Mouse (Mus musculus) hindbrain, embryonic 11.5 days (tissue): ENCODE data around the gene Tmigd3. TPM values are rescaled to one million over a fixed set of nuclear protein-coding genes. Genes with fewer than 3 reads are reported as not detected.

Source experiments
- ATAC-seq: fragments of 200-750 bp; cut with Nextera tagmentation; 2 replicates; pipeline ENCODE4 v1.8.0; 2017; ENCODE audit warnings: mild to moderate bottlenecking, moderate TSS enrichment, moderate library complexity; ENCODE audit not compliant: low FRiP score
- DNase-seq: peaks from one replicate; pipeline ENCODE4 v3.0.0-alpha.2; 2015; ENCODE audit warnings: low spot score
- H3K27ac ChIP-seq: fragments of 300-500 bp; sonication (generic); 2 replicates; pipeline ENCODE4 v1.5.1; 2014; ENCODE audit warnings: mild to moderate bottlenecking, low read depth, low read length
- H3K27me3 ChIP-seq: fragments of 300-500 bp; sonication (generic); 2 replicates; pipeline ENCODE4 v1.6.1; 2014; ENCODE audit warnings: mild to moderate bottlenecking, low read length, moderate library complexity, mixed read lengths; ENCODE audit not compliant: control insufficient read depth, insufficient read depth
- H3K36me3 ChIP-seq: fragments of 300-500 bp; sonication (generic); 2 replicates; pipeline ENCODE4 v1.6.1; 2014; ENCODE audit warnings: mild to moderate bottlenecking, low read length, moderate library complexity, mixed read lengths; ENCODE audit not compliant: control insufficient read depth, insufficient read depth
- H3K4me1 ChIP-seq: fragments of 300-500 bp; sonication (generic); replicated peaks from 2 replicates; pipeline ENCODE4 v1.6.1; 2014; ENCODE audit warnings: low read length, mixed read lengths; ENCODE audit not compliant: control insufficient read depth, insufficient read depth
- H3K4me2 ChIP-seq: fragments of 300-500 bp; sonication (generic); replicated peaks from 2 replicates; pipeline ENCODE4 v1.6.1; 2014; ENCODE audit warnings: mild to moderate bottlenecking, low read depth, low read length
- H3K4me3 ChIP-seq: fragments of 300-500 bp; sonication (generic); 2 replicates; pipeline ENCODE4 v1.5.1; 2014; ENCODE audit warnings: low read depth, low read length
- H3K9ac ChIP-seq: fragments of 300-500 bp; sonication (generic); 2 replicates; pipeline ENCODE4 v1.6.1; 2014; ENCODE audit warnings: low read depth, low read length
- H3K9me3 ChIP-seq: fragments of 300-500 bp; sonication (generic); 2 replicates; pipeline ENCODE4 v1.6.1; 2016; ENCODE audit warnings: low read length; ENCODE audit not compliant: control insufficient read depth
- WGBS: fragments of 180-500 bp; shearing (Covaris S2); extraction: QIAGEN DNeasy Blood & Tissue Kit; methylation state at CpG from one replicate; pipeline ENCODE4 v1.1.7; 2014; 5-methylcytosine and 5-hydroxymethylcytosine counted together
- polyA plus RNA-seq: library from polyadenylated mRNA; unstranded; fragments of >200 nt; fragmentation: Nextera tagmentation; extraction: Ambion mirVana; gene quantifications from 2 replicates; pipeline ENCODE4 v1.2.1, GENCODE M21; 2014

The Tmigd3 gene
- polyA plus RNA-seq, 1 experiment from 2014 or later, result not detected

DNA sequence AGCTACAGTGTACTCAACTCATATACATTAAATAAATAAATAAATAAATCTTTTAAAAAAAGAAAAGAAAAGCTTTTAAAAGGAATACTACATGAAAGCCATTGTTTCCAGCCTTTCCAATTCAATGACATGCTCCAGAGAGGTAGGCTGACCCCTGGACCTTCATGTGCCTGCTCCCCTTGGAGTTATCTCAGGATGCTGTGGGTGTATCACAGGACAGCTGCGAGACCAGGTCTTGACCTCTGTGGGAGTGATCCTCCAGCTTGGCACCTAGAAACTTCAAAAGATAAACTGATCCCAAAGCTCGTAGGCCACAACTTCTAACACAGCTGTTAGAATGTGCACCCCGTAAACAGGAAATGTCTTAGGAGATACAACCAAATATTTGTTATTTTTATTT lies 32.0 kb upstream of the Tmigd3 start:
- Histone ChIP-seq H3K36me3 (no peaks in the 10 kb centered on the region), H3K4me1 (no peaks in the 10 kb centered on the region), H3K4me3 (no peak overlapping the region), H3K9me3 (no peaks in the 10 kb centered on the region), H3K4me2 (no peak overlapping the region), H3K9ac (no peak overlapping the region), H3K27me3 (no peaks in the 10 kb centered on the region), H3K27ac (no peak overlapping the region)
- WGBS, result 75% methylated on average over 3 of the region's 3 CpGs
- no peak for DNase-seq
- no peak for ATAC-seq

DNA sequence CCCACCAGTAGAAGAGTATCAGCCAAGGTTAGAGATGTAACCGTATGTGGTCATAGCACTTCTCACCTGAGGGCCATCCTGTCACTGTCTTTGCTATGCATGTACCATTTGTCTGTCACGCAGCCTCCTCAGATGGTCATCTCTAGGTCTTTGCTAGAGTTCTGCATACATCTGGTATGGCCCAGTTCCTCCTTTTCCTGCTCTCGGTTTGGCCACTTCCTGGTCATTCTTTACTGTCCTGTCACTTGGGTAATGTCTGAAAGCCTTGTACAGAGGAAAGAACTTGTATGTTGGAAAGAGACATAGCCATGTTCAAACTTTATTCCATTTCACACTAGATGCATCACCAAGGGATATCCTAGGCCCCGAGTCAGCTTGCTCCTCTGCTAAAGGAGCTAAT lies 30.9 kb upstream of the Tmigd3 start:
- H3K9me3 ChIP-seq, result no peaks in the 10 kb centered on the region
- DNase-seq (no peak), ATAC-seq (no peak)
- no peaks in the 10 kb centered on the region for H3K4me1 ChIP-seq
- no peak overlapping the region for H3K4me3 ChIP-seq
- H3K9ac ChIP-seq, result no peak overlapping the region
- H3K4me2 ChIP-seq, result no peak overlapping the region
- H3K36me3 ChIP-seq, result no peaks in the 10 kb centered on the region
- H3K27me3 ChIP-seq, result no peaks in the 10 kb centered on the region
- H3K27ac ChIP-seq, result no peak overlapping the region
- WGBS, result 94% methylated on average over 4 of the region's 4 CpGs

DNA sequence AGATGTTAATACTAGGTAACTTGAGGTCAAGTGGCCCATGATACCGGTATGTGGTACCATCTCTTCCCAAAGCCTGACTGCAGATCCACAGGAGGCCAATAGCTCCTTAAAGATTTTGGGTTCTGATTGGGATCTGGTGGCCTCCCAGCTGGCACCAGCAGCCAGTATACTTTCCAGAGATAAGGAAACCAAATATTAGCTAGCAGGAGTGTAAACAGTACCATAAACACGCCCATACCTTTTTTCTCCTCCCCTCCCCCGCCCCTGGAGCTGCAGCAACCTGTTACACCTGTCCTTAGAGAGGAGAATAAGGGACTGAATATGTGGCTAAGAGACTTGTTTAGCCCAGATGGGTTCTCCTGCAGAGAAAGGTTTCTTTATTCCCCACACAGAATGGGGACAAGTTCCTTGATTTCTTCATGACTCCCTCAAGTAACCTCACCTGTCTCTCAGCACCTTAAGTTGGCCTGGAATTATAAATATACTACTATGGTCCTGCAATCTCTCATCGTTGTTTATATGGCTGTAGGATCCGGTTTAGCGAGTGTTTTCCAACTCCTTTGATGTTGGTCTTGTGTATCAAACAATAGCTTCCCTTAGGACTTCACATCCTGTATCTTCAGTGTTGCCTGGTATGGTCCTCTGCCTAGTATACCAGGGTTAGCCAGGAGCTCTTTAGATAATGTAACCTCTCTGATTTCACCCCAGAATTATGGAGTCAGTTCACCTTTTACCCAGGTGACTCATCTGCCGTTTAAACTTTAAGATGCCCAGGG lies 24.2 kb upstream of the Tmigd3 start:
- 78% methylated on average over 7 of the region's 7 CpGs for whole genome bisulfite sequencing
- H3K4me2 ChIP-seq, result no peak overlapping the region
- ATAC-seq, result no peak

DNA sequence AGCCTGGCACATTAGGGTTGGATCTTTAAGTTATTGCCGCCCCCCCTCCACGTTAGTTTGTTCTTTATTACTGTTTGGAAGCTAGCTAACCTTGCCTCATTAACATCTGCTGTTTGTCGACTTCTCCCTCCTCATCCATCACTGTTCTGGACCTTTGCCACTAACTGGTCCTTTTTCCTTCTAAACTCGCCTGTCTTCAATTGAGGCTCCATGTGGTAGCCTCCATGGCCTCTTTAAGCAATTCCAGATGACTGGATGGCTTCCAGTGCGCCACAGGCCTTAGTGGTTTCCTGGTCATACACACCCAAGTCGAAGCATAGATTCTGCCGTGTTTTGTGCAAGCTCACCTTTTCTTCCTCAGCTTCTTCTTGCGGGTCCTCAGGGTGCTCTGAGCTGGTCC lies 16.9 kb upstream of the Tmigd3 start:
- H3K4me2 ChIP-seq, result no peak overlapping the region
- H3K27me3 ChIP-seq, result no peaks in the 10 kb centered on the region
- H3K9ac ChIP-seq, result no peak overlapping the region
- WGBS, result 66% methylated on average over 8 of the region's 8 CpGs
- no peaks in the 10 kb centered on the region for H3K9me3 ChIP-seq
- no peaks in the 10 kb centered on the region for H3K36me3 ChIP-seq
- DNase-seq, result peak; percentile 9
- H3K4me1 ChIP-seq, result no peaks in the 10 kb centered on the region
- H3K4me3 ChIP-seq, result no peak overlapping the region
- ATAC-seq, result no peak
- H3K27ac ChIP-seq, result no peak overlapping the region

More for the DNA sequence above, 24.2 kb upstream of the Tmigd3 start:
- Histone ChIP-seq H3K27me3 (no peaks in the 10 kb centered on the region), H3K36me3 (no peaks in the 10 kb centered on the region), H3K4me3 (no peak overlapping the region), H3K4me1 (no peaks in the 10 kb centered on the region), H3K9me3 (no peaks in the 10 kb centered on the region), H3K27ac (no peak overlapping the region), H3K9ac (no peak overlapping the region)
- DNase-seq, result no peak

DNA sequence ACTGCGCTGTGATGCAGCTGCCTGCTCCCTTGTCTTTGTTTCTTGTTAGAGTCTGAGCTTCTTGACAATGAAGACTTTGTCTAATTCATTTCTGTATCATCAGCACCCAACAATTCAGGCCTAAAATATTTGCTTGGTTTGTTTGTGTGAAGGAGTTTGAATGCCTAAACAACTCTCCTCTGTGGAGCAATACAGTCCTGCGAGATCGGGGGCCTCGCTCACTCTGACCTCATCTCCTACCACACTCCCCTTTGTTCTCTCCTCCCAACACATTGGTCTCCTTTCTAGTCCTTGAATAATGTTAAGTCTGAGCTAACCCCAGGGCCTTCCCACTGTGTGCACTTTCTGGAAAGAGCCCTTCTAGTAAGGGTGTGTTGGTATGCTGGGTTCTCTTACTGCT lies 15.9 kb upstream of the Tmigd3 start:
- Histone ChIP-seq H3K36me3 (no peaks in the 10 kb centered on the region), H3K9ac (no peak overlapping the region), H3K4me1 (no peaks in the 10 kb centered on the region), H3K4me3 (no peak overlapping the region), H3K4me2 (no peak overlapping the region), H3K27ac (no peak overlapping the region), H3K9me3 (no peaks in the 10 kb centered on the region), H3K27me3 (no peaks in the 10 kb centered on the region)
- WGBS, result 75% methylated on average over 4 of the region's 4 CpGs
- DNase-seq (no peak), ATAC-seq (no peak)

DNA sequence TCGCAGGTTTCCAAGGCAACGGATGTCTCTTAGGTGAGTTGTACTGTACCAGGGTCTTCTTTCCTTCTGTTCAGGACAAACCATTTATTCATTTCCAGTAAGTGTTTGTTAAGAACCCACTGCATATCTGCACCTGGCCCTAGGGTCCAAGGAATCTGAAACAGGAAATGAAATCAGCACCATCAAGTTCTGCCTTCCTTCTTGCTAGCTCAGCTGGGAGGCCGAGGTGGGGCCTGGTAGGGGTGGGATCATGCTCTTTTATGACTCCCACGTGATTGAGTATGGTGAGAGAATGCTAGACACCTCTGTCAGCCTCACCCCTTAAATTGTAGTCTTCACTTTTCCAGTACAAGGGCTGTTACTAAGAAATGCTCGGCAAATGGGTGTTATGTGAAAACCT lies 13.2 kb upstream of the Tmigd3 start:
- H3K4me1 ChIP-seq, result no peaks in the 10 kb centered on the region
- H3K4me3 ChIP-seq, result no peak overlapping the region
- no peak overlapping the region for H3K9ac ChIP-seq
- H3K4me2 ChIP-seq, result no peak overlapping the region
- H3K27me3 ChIP-seq, result no peaks in the 10 kb centered on the region
- H3K27ac ChIP-seq, result no peak overlapping the region
- no peaks in the 10 kb centered on the region for H3K36me3 ChIP-seq
- no peak for ATAC-seq
- no peaks in the 10 kb centered on the region for H3K9me3 ChIP-seq
- no peak for DNase-seq
- WGBS, result 79% methylated on average over 5 of the region's 5 CpGs

DNA sequence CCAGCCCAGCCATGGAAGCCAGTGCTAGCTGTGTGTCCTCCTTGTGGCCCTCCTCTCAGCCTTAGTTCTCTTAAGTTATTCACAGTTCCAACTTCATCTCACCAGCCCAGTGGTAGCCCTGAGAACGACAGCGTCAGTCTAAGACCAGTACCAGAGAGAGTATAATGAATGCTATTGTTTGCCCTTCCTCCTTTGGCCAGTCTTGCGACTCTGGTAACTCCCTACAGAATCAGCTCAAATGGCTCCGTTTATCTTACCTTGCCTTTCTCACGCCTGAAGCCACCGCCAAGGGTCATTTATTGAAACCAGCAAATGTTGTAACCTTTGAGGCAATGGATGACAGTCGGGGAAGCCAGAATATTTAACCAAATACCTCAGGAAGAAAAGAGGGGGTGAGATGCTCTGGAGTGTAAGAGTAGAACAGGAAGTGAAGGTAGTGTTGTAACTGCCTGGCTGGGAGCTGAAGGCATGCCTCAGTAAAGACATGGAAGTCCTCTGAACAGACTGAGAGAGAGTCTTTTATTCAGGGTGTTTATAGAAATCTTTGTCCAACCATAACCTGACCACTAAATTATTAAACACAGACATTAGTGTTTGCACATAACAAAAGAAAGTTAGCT lies 8.8 kb upstream of the Tmigd3 start:
- Histone ChIP-seq H3K36me3 (no peaks in the 10 kb centered on the region), H3K4me1 (no peaks in the 10 kb centered on the region), H3K9me3 (no peaks in the 10 kb centered on the region), H3K27ac (no peak overlapping the region), H3K4me2 (no peak overlapping the region), H3K27me3 (no peaks in the 10 kb centered on the region), H3K4me3 (no peak overlapping the region), H3K9ac (no peak overlapping the region)
- ATAC-seq (no peak), DNase-seq (no peak)
- WGBS, result 47% methylated on average over 7 of the region's 7 CpGs

DNA sequence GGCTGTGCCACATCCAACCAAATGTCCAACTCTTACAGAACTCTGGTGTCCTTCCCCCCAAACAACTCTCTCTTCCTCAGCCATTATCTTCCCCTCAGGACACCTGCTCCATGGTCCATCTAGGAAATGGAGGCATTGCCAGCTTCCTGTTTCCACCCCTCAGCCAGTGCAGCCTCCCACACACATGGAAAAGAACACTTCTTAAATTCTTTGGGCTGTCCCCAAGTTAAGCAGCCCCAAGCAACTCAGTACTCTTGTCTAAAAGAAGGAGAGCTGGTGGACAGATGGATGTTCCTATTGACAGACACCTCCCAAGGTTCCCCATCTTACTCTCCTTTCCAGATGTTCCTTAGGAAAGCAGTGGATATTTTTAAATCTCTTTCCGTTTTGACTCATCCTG lies 6.6 kb upstream of the Tmigd3 start:
- DNase-seq (no peak), ATAC-seq (no peak)
- Histone ChIP-seq H3K4me3 (no peak overlapping the region), H3K27ac (no peak overlapping the region), H3K9me3 (no peaks in the 10 kb centered on the region), H3K9ac (no peak overlapping the region), H3K36me3 (no peaks in the 10 kb centered on the region), H3K27me3 (no peaks in the 10 kb centered on the region), H3K4me2 (no peak overlapping the region), H3K4me1 (no peaks in the 10 kb centered on the region)
- WGBS, result 68% methylated on average over 1 of the region's 1 CpGs

DNA sequence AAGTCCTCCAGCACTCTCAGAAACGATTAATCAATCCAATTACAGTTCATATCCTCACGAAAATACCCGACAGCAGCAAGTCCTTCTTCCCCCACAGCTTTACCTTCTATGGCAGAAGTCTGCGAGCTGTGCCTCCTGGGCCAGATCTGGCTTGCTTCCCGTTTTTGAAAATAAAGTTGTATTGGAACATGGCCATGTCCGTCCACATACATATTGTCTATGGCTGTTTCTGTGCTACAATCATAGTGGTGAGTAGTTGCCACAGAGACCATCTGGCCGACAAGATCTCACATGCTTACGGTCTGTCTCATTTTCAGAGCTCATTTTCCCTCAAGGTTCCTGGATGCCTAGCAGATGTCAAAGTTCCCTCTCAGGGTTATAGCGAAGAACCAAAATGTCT lies 5.6 kb upstream of the Tmigd3 start:
- ATAC-seq (no peak), DNase-seq (no peak)
- Histone ChIP-seq H3K4me2 (no peak overlapping the region), H3K4me3 (no peak overlapping the region), H3K4me1 (no peaks in the 10 kb centered on the region), H3K9me3 (no peaks in the 10 kb centered on the region), H3K27me3 (no peaks in the 10 kb centered on the region), H3K36me3 (no peaks in the 10 kb centered on the region), H3K9ac (no peak overlapping the region), H3K27ac (no peak overlapping the region)
- 86% methylated on average over 9 of the region's 9 CpGs for WGBS
